Mouse (Mus musculus) left cerebral cortex, adult 9 months (tissue): ENCODE measurements around the gene Gm14443.
"Not testable (repeated sequence)": the region's sequence is repeated elsewhere in the genome, so short reads cannot be mapped to it uniquely, and the experiment has no call there.

Source experiments
- DNase-seq, 2 experiments: peaks; one replicate each; pipeline ENCODE4 v3.0.0; 2022; ENCODE audit warnings: low spot score in 2 of 2

The Gm14443 gene

GRCm38 (mm10) chr2:175175401-175176180 is at the start of gene Gm14443:
Gm14443 (minus strand) TSS chr2:175175871.
- not testable (repeated sequence) for DNase-seq

DNA sequence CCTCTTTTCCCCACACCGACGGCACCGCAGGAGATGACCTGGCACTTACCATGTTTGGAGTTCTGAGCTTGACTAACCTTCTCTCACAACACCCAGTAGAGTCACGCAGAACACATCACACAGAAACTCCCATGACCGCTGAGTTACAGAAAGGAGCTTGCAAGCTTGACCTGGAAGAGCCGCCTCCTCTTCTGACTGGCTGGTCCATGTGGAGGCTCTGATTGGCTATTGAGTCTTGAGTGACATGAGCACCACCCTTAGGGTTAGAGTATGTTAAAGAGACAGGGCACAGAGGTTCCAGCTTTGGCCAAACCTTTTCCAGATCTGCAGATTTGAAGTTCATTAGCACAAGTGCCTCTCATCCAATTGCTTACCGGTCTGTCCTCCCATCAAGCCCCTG is 31.1 kb upstream of the Gm14443 start, which contains the start of gene Gm14391:
Gene Gm14391 (minus strand): TSS at position 186 of the 400 bp plus-strand sequence.
- DNase-seq = not testable (repeated sequence)

GRCm38 (mm10) chr2:175179008-175179407 is 3.3 kb upstream of the Gm14443 start:
- not testable (repeated sequence) for DNase-seq

- DNase-seq = no peak
Measured at GRCm38 (mm10) chr2:175176312-175176711, 641 bp upstream of the Gm14443 start.

DNA sequence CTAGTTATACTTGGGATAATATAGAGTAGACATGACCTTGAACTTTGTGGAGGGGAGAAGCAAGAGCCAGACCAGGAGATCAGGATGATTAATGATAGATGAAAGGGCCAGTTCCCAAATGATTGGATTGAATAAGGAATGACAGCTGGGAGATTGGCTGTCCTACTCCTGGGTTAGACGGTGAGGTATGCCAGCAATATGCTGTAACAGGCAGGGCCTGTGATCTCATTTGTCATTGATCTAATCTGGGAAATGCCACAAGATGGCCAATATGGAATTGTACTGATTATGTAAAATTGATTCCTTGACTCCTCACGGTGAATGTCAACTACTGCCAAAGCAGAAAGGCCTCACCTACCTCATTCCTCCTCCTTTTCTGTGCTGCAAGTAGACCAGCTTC is 1.6 kb downstream of the Gm14443 start:
- DNase-seq = not testable (repeated sequence)

DNA sequence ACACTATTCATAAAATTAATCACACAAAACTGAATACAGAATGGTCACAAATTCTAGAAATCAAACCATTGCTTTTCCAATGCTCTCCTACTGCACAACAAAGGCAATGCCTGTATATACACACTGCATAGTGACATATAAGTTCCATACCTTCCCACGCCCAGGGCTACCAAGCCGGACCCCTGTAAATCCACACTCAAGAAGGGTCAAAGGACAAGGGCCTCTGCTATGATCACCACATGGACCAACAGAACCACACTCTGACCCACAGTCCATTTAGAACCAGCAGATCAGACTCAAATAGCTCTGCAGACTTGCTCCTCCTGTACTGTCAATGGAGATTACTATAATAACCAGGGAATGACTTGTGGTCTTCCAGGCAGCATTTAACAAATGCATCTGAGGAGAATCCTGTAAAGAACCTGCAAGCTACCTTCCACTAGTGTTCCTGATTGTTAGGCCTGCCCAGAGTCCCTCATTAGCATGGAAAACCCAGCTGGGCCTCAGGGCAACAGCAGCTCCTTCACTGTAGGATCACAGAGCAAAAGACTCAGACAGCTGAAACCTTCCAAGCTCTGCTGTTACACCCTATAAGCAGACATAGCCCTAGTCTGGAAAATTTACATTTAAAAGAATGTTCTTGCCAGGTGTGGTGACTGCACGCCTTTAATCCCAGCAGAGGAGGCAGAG is 2.6 kb downstream of the Gm14443 start:
- not testable (repeated sequence) for DNase-seq

GRCm38 (mm10) chr2:175172123-175172522 is 3.5 kb downstream of the Gm14443 start:
- no peak for DNase-seq

- not testable (repeated sequence) for DNase-seq
Measured at GRCm38 (mm10) chr2:175166870-175167269, 8.8 kb downstream of the Gm14443 start.

- not testable (repeated sequence) for DNase-seq
Measured at GRCm38 (mm10) chr2:175165110-175165509, 10.6 kb downstream of the Gm14443 start.

DNA sequence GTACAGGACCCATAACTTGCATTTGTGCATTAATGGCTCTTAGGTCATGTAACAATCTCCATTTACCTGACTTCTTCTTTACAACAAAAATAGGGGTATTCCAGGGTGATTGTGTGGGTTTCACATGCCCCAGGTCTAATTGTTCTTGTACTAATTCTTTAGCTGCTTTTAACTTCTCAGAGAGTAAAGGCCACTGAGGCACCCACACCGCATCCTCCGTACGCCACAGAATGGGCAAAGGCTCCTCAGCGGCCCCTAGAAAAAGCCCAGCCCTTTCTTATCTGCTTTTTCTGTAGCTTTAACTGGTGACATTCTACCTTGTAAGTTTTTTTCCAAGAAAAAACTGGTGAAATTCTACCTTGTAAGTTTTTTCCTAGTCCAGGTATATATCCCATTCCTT is 14.2 kb downstream of the Gm14443 start:
- DNase-seq = not testable (repeated sequence)

- no peak for DNase-seq
Measured at GRCm38 (mm10) chr2:175158642-175159041, 17.0 kb downstream of the Gm14443 start.

DNA sequence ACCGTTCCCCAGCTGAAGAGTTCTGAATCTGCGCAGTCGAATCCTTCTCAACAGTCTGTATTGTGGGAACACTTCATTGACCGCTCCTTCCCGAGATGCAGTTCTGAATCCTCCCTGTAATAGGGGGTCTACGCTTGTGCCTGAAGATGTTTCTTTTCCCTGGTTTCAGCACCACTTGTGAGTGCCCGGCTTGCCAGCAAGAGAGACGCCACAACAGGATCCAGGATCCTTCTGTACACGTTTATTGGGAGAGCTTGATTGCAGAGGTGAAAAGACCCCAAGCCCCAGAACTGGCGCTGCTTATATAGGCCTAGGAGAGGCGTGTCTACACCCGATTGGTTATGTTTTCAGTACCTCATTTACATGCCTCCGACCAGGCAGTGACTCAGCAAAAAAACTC is 19.0 kb downstream of the Gm14443 start:
- no peak for DNase-seq

DNA sequence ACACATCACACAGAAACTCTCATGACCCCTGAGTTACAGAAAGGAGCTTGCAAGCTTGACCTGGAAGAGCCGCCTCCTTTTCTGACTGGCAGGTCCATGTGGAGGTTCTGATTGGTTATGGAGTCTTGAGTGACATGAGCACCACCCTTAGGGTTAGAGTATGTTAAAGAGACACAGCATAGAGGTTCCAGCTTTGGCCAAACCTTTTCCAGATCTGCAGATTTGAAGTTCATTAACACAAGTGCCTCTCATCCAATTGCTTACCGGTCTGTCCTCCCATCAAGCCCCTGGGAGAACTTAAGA is 33.7 kb downstream of the Gm14443 start, which contains the start of gene Gm14399:
Gene Gm14399 (minus strand): TSS at position 20 of the 303 bp plus-strand sequence.
- DNase-seq = peak in 1 of 2 experiments; percentile 39

- DNase-seq = peak in 1 of 2 experiments; percentile 43
Measured at GRCm38 (mm10) chr2:175141118-175141992, 34.3 kb downstream of the Gm14443 start.

- not testable (repeated sequence) for DNase-seq
Measured at GRCm38 (mm10) chr2:175140624-175141023, 35.0 kb downstream of the Gm14443 start.
